Mouse (Mus musculus) megakaryocyte-erythroid progenitor cell, adult 5-6 weeks (primary cell): ENCODE measurements around the gene Psmg3. TPM values are rescaled to one million over a fixed set of nuclear protein-coding genes. Genes with fewer than 3 reads are reported as not detected.

ENCODE experiments used
- ATAC-seq: replicated peaks from 2 replicates; pipeline ENCODE4 v1.8.0; 2016; ENCODE audit warnings: mild to moderate bottlenecking, inconsistent platforms; ENCODE audit not compliant: severe bottlenecking, poor library complexity, low FRiP score, low TSS enrichment
- total RNA-seq, 2 experiments: library from RNA; stranded (forward) in 1 of 2; stranded (reverse) in 1 of 2; fragments of 200-1000, 215-1000 nt in 1 of 2; fragments of >200 nt in 1 of 2; fragmentation: Nextera tagmentation in 1 of 2; gene quantifications; 2 replicates each; pipeline ENCODE4 v1.2.3; 2014 to 2017

Gene Psmg3
- total RNA-seq, 2 experiments from 2014 or later, result 12.7 to 101 TPM

DNA sequence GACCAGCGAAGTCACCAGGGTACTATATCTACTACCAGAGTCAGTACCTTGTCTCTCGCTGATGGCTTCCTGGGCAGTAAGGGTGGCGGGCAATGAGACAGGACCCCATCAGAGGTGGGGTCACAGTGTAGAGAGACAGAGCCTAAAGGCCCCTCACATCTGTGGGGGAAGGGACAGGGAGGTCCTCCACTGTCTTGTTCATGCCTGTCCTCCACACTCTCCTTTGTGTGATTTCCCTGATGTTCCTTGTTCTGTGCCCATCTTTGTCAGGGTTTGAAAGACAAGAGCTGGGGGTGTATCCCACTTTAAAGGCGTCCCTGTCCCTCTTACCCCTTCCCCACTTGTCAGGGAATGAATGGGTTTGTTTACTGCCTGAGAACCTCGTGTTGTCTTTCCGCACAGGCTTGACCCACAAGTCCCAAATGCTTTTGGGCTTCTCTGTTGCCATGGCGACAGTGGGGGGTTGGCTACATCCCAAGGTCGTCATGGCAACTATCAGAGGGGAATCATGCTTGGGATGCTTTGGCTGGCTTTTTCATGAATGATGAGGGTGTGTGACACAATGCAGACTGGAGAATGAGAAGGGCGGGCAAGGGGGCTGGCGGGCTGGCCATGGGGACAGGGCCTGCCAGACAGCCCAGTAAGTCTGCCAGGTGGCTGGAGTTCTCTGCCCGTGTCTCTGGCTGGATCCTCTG lies 29.1 kb downstream of the Psmg3 start:
- no peak for ATAC-seq

GRCm38 (mm10) chr5:139796900-139797299 lies 29.8 kb downstream of the Psmg3 start:
- ATAC-seq, result no peak

GRCm38 (mm10) chr5:139796001-139796620 lies 30.6 kb downstream of the Psmg3 start:
- ATAC-seq, result no peak

GRCm38 (mm10) chr5:139794938-139795337 lies 31.7 kb downstream of the Psmg3 start:
- peak; percentile 19; the same call in 1 of the 2 replicates for ATAC-seq

GRCm38 (mm10) chr5:139794137-139794536 lies 32.5 kb downstream of the Psmg3 start:
- no peak for ATAC-seq

GRCm38 (mm10) chr5:139793338-139794089 lies 33.2 kb downstream of the Psmg3 start:
- no peak for ATAC-seq

DNA sequence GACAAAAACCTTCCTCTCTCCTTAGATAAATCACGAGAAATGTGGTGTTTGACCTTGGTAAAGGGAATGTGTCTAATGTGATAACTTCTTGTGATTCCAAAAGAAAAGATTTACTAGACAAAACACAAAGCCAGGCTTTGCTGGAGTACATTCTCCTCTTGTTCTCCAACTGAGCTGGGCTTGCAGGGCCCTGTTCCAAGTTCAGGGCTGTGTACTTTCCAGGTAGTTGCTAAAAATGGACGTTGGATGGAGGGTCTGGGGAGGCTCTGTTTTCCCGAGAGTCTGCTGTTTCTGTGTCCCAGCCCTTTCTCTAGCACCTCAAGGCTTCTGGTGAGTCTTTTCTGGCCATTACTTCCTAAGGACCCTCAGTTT lies 33.7 kb downstream of the Psmg3 start:
- no peak for ATAC-seq

DNA sequence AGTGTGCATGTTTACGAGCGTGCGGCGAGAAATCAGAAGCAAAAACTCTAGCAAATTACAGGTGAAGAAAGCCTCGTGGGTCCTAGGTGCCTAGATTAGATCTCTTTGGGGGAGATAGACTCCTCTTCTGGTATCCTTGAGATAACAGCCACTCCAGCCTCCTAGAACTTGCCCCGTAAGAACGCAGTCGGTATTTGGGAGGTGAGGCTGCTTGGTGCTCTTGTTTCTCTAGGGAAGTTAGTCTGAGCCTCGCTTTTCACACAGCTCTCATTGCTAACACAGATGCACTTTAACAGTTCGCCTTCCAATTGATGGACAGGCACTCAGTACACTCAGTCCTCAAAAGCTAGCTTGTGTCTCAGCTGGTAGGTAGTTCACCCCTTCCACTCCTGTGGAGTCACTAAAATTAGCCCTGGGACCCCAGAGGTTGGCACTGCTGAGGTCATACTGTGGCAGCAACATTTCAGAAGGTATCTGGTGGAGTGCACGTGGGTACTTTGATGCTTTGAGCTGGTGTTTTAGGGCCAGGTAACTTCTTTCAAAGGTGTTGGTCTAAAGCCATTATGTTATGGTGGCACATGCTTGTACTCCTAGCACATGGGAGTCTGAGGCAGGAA lies 34.4 kb downstream of the Psmg3 start:
- ATAC-seq, result no peak

- peak; percentile 79 for ATAC-seq
Observed at GRCm38 (mm10) chr5:139791227-139792158, 35.2 kb downstream of the Psmg3 start, which contains the start of gene Mafk. Gene Mafk, plus strand, starts transcription at chr5:139791513.

DNA sequence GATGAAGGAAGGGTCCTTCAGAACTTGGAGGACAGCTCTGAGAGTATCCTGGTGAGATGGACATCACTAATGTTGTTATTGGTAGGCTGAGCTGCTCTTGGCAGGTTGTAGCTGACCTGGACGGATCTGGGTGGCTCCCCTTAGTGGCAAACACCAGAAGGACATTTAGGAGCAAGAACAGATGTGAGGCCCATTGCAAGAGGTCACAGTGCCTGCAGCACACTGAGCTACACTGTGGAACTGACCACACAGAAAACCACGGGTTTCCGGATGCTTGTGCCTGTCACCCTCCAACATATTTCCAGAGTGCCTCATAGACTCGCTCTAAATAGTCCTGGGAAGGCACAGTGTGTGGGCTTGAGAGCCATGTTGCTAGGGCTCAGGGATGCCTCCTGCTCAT lies 37.2 kb downstream of the Psmg3 start:
- ATAC-seq, result no peak

GRCm38 (mm10) chr5:139781406-139781805 lies 45.3 kb downstream of the Psmg3 start:
- ATAC-seq, result no peak

GRCm38 (mm10) chr5:139776966-139777365 lies 49.7 kb downstream of the Psmg3 start:
- ATAC-seq, result no peak

DNA sequence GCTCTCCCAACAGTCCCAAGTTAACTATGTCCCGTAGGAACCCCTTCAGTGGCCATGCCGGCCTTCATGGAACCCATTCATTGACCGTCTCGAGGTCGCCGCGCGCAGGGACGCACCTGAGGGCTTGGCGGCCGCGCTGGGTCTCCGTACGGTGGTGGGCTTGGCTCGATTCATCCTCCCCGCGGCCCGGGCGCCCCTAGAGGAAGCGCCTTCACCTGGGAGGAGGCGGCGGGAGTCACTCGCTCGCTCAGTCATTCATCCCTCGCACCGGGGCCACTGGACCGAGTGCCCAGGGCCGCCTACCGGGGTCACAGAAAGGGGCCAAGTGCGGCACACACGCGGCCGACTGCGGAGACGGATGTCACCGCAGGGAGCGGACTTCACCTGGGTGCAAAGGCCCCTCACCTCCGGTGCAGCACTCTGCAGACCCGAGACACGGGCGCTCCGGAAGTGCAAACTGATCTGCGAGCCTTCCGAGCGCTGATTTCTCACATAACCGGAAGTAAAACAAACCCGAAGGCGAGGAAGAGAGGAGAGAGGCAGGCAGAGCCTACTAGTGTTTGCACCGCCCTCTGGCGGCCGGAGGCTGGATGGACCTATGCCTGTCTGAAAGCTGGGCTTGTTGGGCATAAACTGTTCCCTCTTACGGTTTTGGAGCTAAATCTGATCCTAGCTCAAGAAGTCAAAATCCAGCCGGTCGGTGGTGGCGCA lies 51.3 kb downstream of the Psmg3 start, which contains the start of gene Ints1:
TSS of gene Ints1 (minus strand) at position 459 of the 711 bp plus-strand sequence.
- peak; percentile 86 for ATAC-seq

Other genes starting within 250 kb of the Psmg3 start
- gene Micall2, start 90.5 kb downstream of the Psmg3 start, total RNA-seq (2014; fragmentation: Nextera tagmentation), result 13.2 and 13.9 TPM in 2 replicates
- gene Micall2, start 90.5 kb downstream of the Psmg3 start, total RNA-seq (2017), result 2.6 and 5.7 TPM in 2 replicates
- 106 and 117 TPM in 2 replicates for gene Ints1, start 51.2 kb downstream of the Psmg3 start, total RNA-seq (2014; fragmentation: Nextera tagmentation)
- gene Ints1, start 51.2 kb downstream of the Psmg3 start, total RNA-seq (2017), result 33.9 and 34.7 TPM in 2 replicates
- gene Mafk, start 35.4 kb downstream of the Psmg3 start, total RNA-seq (2014; fragmentation: Nextera tagmentation), result 23.8 and 24.3 TPM in 2 replicates
- gene Mafk, start 35.4 kb downstream of the Psmg3 start, total RNA-seq (2017), result 40.1 and 49.3 TPM in 2 replicates
- gene Tmem184a, start 7.0 kb downstream of the Psmg3 start, total RNA-seq (2014; fragmentation: Nextera tagmentation), result not detected in 2 replicates
- 2.0 TPM in 1 of 2 replicates, not detected in the other for gene Tmem184a, start 7.0 kb downstream of the Psmg3 start, total RNA-seq (2017)
- gene Gm26938, start 478 bp downstream of the Psmg3 start, total RNA-seq (2014; fragmentation: Nextera tagmentation), result not detected in 2 replicates
- not detected in 2 replicates for gene Gm26938, start 478 bp downstream of the Psmg3 start, total RNA-seq (2017)
- gene Elfn1, start 81.1 kb upstream of the Psmg3 start, total RNA-seq (2014; fragmentation: Nextera tagmentation), result 0.13 TPM in 1 of 2 replicates, not detected in the other
- gene Elfn1, start 81.1 kb upstream of the Psmg3 start, total RNA-seq (2017), result not detected in 2 replicates